Mouse (Mus musculus): ENCODE measurements around the gene Papolb. TPM values are rescaled to one million over a fixed set of nuclear protein-coding genes. Genes with fewer than 3 reads are reported as not detected.

Papolb gene
- total RNA-seq (2023): not detected

DNA sequence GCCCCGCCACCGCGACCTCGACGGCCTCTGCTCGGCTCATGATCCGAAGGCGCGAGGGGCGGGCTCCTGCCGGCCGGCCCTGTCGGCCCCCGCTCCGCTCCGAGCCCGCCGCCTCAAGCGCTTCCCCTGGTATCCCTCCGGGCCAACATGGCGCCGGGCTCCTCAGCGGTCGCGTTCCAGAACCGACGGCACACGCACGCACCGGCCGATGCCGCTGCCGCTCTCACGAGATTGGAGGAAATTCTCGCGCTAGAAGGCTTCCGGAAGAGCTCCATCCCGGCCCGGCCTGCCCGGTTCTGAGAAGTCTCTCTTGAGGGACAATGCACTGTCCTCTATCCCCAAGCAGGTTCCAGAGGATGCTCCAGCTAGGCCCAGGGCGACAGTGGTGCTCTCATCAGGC is at the start of gene Papolb:
Gene Papolb, minus strand, starts transcription at position 162 of the 400 bp plus-strand sequence.

DNA sequence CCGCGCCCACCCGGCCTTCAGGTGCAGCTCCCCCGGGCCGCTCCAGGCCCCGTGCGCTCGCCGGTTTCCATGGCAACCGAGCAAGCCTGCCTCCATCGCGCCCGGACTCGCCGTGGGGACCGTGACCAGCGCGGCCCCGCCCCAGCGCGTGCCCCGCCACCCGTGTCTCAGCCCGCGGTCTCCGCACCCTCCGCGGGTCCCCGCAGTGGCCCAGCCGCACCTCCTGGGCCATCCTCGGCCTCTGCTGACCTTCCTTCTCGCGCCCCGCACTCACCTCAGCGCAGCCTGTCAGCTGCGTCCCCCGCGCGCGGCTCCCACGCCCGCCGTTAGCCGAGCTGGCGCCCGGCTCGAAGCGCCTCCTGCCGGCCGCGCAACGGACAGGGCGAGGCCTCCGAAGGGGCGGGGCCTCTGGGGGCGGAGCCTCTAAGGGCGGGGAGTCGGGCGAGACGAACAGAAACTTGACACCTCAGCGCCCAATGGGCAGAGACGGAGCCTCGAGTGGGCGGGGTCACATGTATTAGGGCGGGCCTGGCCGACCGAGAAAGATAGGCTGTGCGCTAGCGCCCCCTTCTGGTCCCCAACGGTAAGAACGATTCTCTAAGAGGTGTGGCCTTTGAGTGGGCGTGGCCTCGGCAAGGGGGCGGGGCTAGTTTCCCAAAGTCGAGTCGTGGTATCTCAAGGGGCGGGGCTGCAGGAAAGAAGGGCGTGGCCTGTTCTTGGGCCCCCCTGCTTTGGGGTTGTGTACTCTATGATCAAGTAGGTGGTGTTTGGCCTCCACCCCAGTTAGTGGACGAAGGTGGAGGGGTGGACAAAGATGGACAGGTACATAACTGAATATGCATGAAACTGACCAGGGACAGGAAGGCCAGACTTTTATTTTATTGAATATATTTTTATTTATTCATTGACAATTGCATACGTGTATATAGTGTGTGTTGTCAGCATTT is 21.1 kb upstream of the Papolb start, which contains the start of gene Radil:
Gene Radil, minus strand, starts transcription at position 393 of the 947 bp plus-strand sequence.

Other genes with a start within 250 kb of the Papolb start
- gene Foxk1, start 128.6 kb downstream of the Papolb start, total RNA-seq (2023): 100 to 1,000 TPM; 112 to 114 TPM
- 10 to 100 TPM; 48.2 to 57.5 TPM for gene Ap5z1, start 66.1 kb downstream of the Papolb start, total RNA-seq (2023)
- not detected for gene Radil, start 21.0 kb upstream of the Papolb start, total RNA-seq (2023)
- gene Mmd2, start 78.7 kb upstream of the Papolb start, total RNA-seq (2023): not detected
- gene Wipi2, start 97.6 kb upstream of the Papolb start, total RNA-seq (2023): 10 to 100 TPM; 65.7 to 68.9 TPM
- gene Slc29a4, start 162.4 kb upstream of the Papolb start, total RNA-seq (2023): not detected